Mouse (Mus musculus) naive thymus-derived CD4-positive, alpha-beta T cell, adult 2 months (primary cell): Measurements from ENCODE around the gene Btf3.
A peak's percentile ranks its signal among the peaks of the same experiment; 100 is the strongest.

Experiments used
- DNase-seq: peaks from one replicate; pipeline ENCODE4 v3.0.0-alpha.2; 2011; ENCODE audit warnings: low read depth

Btf3 gene

GRCm38 (mm10) chr13:98336205-98336604 lies 19.4 kb upstream of the Btf3 start:
- DNase-seq: no peak

- DNase-seq: peak; percentile 45
These were observed 15.3 kb upstream of the Btf3 start for GRCm38 (mm10) chr13:98332106-98332505.

DNA sequence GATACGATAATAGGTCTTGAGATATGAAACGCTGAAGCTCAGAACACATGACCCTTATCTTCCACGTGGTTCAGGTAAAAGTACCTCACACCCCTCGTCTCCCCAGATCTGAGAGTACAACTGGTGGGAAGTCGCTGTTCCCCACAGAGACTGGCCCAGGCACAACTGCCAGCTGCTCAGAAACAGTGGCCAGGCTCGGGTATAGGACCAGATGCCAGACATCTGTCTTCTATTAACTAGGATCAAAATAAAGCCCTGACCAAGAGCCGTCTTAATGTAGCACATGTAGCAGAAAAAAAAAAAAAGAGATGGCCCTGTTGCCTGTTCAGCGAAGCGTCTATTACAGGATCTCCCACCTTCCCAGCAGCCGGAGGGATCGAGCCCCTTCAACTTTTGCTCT lies 8.2 kb upstream of the Btf3 start:
- DNase-seq: no peak

GRCm38 (mm10) chr13:98317911-98318310 lies 1.1 kb upstream of the Btf3 start:
- DNase-seq: no peak

DNA sequence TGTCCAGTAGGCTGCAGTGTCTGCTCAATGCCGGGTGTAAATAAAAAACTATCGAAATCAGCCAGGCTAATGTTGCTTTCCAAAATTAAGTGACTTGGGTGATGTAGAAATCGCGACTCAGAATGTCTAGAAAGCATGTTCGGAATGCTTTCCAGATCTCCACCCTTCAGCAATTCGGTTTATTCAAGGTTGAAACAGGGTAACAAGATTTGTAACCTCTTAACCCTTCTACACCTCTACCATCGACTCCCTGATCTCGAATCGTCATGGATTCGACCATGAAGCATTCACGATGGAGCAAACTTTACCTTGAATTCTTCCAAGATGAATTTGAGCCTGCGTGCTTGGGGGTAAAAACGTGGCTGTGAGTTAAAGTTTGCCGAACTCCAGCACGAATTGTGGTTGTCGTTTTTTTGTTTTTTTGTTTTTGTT lies 456 bp upstream of the Btf3 start:
- no peak for DNase-seq

- DNase-seq: no peak
These were observed 696 bp downstream of the Btf3 start for GRCm38 (mm10) chr13:98316140-98316479.

- no peak for DNase-seq
These were observed 1.7 kb downstream of the Btf3 start for GRCm38 (mm10) chr13:98315124-98315523.

DNA sequence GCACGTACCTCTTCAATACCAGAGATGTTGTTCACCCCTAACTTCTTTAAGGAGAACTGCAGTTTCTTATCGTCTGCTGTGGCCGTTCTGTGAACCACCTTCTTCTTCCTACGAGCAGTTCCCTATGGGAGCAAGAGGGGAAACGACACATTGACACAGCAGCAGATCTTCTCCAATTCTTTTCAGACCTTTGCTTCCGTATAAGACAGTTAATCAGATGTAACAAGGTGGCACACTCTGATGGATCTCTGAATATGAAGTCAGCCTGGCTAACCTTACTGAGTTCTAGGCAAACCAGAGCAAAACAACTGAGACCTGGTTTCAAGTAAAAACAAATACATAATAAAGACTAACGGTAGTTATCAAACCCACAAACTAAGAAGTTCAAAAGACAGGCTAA lies 3.2 kb downstream of the Btf3 start:
- no peak for DNase-seq

DNA sequence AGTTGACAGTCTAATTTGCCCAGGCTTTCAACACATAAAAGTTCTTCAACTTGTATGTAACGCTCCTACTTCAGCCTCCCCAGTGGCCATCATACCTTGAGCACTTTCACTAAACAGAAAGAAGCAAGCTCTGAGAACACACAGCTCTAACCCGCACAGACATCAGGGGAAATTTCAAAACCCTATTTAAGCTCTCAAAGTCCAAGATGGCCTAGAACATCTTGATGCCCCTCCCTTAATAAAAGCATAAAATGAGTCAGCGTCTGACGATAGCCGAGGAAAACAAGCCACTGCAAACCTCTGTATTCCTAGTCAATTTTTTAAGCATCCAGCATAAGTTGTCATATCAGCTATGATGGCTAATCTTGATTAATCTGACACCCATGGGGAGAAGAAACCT lies 5.2 kb downstream of the Btf3 start:
- no peak for DNase-seq

GRCm38 (mm10) chr13:98308724-98309123 lies 8.1 kb downstream of the Btf3 start:
- DNase-seq: no peak

DNA sequence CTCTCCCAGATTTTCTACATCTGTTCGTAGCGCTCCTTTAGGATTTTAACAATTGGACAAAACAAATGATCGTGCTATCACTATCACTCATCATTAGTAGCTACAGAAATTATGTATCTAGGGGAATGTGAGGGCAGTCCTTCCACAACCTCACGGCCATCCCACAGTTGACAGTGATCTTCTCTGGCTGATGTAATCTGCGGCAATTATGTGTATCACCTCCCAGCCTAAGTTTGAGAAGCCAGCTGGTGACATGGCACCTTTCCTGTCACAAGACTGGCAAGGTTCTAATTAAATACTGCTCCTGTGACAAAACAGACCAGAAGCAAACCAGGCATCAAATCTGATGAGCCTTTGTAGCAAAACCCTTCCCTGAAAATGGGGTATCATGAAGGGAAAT lies 8.8 kb downstream of the Btf3 start:
- DNase-seq: no peak

DNA sequence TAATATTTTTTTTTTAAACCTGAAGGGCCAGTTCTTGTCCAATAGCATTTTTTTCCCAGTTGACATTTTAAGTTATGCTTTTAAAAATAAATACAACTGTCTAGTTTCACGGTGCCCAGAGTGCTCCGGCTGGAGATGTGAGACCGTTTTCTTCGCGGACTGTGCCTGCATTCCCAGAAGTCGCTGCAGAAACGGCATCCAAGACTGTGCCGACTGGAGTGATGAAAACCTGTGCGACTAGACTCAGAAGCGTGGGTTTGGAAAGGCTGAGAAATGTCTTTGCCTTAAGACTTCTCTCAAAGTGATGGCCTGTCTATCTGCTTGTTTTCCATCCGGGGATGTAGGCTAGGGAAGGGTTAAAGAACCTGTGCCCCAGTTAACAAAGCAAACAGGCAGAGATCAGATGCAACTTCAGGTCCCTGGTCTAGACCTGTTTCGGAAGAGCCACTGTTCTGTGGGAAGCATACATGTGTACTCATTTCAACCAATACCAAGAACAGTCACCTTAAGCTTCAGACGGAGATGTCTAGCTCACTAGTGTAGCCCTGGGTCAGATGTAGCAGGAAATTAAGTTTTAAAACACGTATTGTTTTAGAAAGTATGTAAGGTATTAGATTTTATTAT lies 9.8 kb downstream of the Btf3 start:
- no peak for DNase-seq

GRCm38 (mm10) chr13:98306393-98306792 lies 10.4 kb downstream of the Btf3 start:
- DNase-seq: no peak

GRCm38 (mm10) chr13:98305257-98305656 lies 11.5 kb downstream of the Btf3 start:
- DNase-seq: no peak

DNA sequence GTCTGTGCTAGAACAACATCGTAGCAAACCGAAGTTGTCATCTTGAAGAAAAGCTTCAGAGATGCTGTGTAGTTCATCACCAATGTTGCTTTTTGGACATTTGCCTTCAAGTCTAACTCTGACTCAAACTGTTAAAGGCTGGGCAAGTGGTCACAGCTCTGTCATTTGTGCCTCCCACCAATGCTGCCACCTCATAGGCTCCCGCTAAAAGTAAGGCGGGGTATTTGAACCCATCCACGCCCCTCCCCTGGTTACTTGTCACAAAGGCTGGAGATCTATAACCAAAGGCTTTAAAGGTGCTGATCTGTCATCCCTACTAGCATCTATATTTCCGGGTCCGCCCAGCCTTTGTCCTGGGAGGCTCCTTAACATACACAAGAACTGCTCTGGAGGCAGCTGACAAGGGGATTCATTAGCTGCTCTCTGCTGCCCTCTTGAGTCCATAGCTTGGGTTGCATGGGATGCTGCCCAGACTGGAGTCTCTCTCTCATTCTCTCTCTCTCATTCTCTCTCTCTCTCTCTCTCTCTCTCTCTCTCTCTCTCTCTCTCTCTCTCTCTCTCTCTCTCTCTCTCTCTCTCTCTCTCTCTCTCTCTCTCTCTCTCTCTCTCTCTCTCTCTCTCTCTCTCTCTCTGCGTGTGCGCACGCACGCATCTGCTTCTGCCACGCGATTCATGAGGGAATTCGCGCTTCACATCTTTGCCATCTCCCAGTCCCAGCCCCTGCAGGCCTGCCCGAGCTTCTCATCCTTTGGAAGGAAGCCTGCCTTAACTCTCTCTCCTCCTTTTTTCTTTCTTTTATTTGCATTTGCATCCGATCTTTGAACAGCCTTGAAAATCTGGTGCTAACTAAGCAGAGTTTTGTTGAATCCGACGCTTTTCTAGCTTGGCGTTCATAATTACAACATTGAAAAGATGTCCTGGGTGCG lies 17.7 kb downstream of the Btf3 start:
- peak; percentile 77 for DNase-seq

DNA sequence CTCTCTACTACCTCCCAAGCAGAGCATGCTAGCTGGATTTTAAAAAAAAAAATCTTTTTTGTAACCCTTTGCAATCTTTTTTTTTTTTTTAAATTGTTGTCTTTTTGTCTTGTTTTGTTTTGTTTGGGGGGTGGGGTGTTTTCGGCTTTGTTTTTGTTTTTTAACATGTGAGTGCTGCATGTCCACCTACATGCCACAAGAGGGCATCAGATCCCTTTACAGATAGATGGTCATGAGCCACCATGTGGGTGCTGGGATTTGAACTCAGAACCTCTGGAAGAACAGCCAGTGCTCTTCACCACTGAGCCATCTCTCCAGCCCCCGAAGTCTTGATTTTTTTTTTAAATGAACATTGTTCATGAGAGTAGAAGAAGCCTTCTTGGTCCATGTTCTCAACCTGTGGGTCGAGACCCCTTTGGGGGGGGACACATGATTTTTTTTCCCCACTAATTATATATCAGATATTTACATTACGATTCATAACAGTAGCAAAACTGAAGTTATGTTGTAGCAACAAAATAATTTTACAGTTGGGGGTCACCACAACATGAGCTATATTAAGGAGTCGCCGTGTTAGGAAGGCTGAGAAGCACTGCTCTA lies 18.8 kb downstream of the Btf3 start:
- no peak for DNase-seq

DNA sequence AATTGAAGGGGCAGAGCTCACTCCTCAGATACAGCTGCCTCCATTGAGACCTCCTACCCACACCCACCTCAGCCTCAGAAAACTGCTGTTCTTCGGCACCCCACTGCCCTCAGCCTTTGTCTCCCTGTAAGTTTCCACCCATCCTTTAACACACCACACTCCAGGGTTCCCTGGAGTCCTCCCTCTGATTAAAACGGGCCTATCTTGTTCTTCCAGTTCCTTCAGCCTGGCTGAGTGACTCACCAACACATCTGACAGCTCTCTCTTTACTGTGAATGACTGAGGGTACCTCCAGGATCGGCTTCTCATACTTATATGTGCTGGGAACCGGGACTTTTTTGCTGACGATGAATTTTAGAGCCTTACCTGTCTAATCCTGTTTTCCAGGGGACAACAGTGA lies 20.7 kb downstream of the Btf3 start:
- DNase-seq: no peak

- no peak for DNase-seq
These were observed 25.1 kb downstream of the Btf3 start for GRCm38 (mm10) chr13:98291712-98292111.

DNA sequence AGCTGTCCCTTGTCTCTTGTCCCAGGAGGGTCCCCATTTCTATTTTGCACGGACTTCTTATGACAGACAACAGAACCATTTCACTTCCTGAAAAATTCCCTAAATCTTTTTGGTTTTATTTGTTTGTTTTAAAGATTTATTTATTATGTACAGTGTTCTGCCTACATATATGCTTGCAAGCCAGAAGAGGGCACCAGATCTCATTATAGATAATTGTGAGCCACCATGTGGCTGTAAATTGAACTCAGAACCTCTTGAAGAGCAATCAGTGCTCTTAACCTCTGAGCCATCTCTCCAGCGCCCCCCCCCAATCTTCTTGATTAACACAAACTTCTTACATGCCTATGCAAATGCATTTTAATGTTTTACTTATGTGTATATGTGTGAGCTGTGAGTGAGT lies 26.1 kb downstream of the Btf3 start:
- no peak for DNase-seq

DNA sequence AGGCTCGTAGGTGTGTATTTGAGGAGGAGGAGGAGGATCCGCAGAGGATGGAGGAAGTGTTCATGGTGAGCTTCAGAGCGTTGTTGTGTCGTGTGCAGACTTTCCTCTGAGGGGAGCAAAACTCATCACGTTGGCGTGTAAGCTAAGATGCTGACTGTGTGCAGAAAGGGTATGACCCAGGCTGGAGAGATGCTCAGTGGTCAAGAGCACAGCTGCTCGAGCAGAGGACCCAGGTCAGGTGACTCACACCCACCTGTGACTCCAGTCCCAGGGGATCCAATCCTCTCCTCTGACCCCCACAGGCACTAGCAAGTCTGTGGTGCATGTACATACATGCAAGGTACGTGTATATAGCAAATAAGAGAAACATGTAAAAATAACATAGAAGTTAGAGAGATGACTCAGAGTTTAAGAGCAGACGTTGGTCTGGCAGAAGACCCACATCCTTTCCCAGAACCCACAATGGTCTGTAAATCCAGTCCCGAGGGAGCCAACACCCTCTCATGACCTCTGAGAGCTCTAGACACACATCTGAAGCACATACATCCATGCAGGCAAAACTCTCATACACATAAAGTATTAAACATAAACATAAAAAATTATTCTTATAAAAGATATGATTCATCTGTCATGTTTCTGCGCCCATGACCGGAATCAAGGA lies 35.7 kb downstream of the Btf3 start:
- no peak for DNase-seq

DNA sequence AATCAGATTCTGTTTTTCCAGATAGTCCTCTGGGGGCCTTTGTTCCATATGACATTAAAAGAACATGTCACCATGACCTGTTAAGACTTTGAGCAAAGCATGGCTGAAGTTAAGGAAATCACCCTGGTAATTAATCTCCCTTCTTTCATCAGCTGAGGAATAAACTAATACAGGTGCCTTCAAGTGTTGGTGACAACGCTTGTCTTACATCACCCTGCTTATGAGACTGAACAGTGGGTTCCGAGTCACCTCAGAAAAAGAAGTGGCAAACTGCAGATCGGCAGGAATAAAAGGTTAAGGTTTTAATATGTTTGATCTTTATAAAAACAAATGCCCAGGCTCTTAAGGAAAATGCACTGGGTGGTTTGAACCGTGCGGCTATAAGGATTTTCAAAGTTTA lies 37.1 kb downstream of the Btf3 start, which contains the start of gene Gm21976:
Gm21976 (plus strand) TSS at position 202 of the 400 bp plus-strand sequence.
- DNase-seq: no peak

- DNase-seq: peak; percentile 28
These were observed 39.3 kb downstream of the Btf3 start for GRCm38 (mm10) chr13:98277501-98277900.

DNA sequence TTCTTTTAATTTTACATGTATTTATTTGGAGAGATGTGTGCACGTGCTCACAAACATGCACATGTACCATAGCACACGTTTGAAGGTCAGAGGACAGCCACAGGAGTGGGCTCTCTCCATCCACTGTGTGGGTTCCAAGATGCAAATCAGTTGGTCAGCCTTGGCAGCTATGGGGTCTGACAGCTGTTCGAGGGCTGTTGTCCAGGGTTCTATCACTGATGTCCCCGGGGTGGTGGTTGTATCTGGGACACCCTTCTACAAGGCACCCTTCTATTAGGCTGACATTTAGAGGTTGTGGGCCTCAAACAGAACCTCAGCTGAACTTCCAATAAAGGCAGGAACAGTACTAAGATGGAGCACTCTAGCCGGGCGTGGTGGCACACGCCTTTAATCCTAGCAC lies 40.6 kb downstream of the Btf3 start:
- DNase-seq: no peak
